Mouse (Mus musculus): Measurements from ENCODE around the gene Gm20815.
"Not testable (repeated sequence)": the region's sequence is repeated elsewhere in the genome, so short reads cannot be mapped to it uniquely, and the experiment has no call there.

The Gm20815 gene

GRCm38 (mm10) chrY:8835069-8835468 is at the start of gene Gm20815:
Gm20815 (minus strand) TSS chrY:8835169.
- not testable (repeated sequence) for DNase-seq
